10 mouse cellular contexts compared by ENCODE assay signal in the genomic region with DNA sequence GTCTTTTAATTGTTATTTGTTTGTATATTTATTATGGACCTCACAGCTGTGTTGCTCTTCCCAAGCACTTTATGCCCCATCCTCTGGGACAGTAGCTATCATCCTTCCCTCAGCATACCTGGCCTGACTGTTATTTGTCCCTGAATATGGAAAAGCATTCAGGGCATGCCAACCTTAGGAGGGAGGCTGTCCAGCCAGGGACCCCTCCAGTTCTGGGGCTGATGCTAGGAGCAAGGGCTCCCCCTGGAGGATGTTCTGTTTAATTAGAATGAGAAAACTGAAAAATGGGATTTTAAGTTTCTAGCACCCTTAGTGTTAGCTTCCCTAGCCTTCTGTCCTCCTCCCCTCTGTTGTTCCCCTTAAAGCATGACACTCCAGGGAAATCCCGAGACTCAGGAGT. TPM values are rescaled to one million over a fixed set of nuclear protein-coding genes. Genes with fewer than 3 reads are reported as not detected.
DNase-seq lines count a peak whose midpoint lies in the region; ATAC-seq lines count a peak whose summit lies in the region.
"Had no signal": no experiment of that assay in that cellular context is flagged by ENCODE, and none has a peak within 500 bp of the region (broad histone marks: within the 10 kb centered on the region; RNA-seq: fewer than 3 reads in every experiment).

No protein-coding gene starts in this region.

- H3K4me3 ChIP-seq in embryonic facial prominence, embryonic 11.5 days (ENCODE audit: low read depth, low read length): no peak overlapping the region
- no peak overlapping the region for H3K4me3 ChIP-seq in midbrain, embryonic 13.5 days (replicated peaks)
- H3K4me3 ChIP-seq: heart, embryonic 13.5 days; myocyte had no signal

- H3K9ac ChIP-seq in embryonic facial prominence, embryonic 11.5 days (replicated peaks; ENCODE audit: low read length): no peak overlapping the region
- H3K9ac ChIP-seq in midbrain, embryonic 13.5 days (replicated peaks): no peak overlapping the region
- H3K9ac ChIP-seq: heart, embryonic 13.5 days had no signal

- H3K9me3 ChIP-seq in embryonic facial prominence, embryonic 11.5 days (replicated peaks; ENCODE audit: control insufficient read depth, low read length): no peaks in the 10 kb centered on the region
- no peaks in the 10 kb centered on the region for H3K9me3 ChIP-seq in midbrain, embryonic 13.5 days
- H3K9me3 ChIP-seq: heart, embryonic 13.5 days had no signal

- WGBS in embryonic facial prominence, embryonic 11.5 days: 17% methylated on average over 1 of the region's 1 CpGs
- 13% methylated on average over 1 of the region's 1 CpGs for WGBS in midbrain, embryonic 13.5 days

- H3K36me3 ChIP-seq in embryonic facial prominence, embryonic 11.5 days (replicated peaks; ENCODE audit: control insufficient read depth, insufficient read depth, low read depth, low read length): no peaks in the 10 kb centered on the region
- no peaks in the 10 kb centered on the region for H3K36me3 ChIP-seq in midbrain, embryonic 13.5 days
- H3K36me3 ChIP-seq: heart, embryonic 13.5 days had no signal

- no peaks in the 10 kb centered on the region for H3K4me1 ChIP-seq in embryonic facial prominence, embryonic 11.5 days (ENCODE audit: control insufficient read depth, insufficient read depth, low read length)
- H3K4me1 ChIP-seq in midbrain, embryonic 13.5 days (replicated peaks): no peaks in the 10 kb centered on the region

- H3K4me2 ChIP-seq in embryonic facial prominence, embryonic 11.5 days (ENCODE audit: low read depth, low read length): no peak overlapping the region
- no peak overlapping the region for H3K4me2 ChIP-seq in midbrain, embryonic 13.5 days (replicated peaks)
- H3K4me2 ChIP-seq: heart, embryonic 13.5 days had no signal

- no peak overlapping the region for H3K27ac ChIP-seq in embryonic facial prominence, embryonic 11.5 days (replicated peaks; ENCODE audit: low read depth, low read length)
- no peak overlapping the region for H3K27ac ChIP-seq in midbrain, embryonic 13.5 days
- H3K27ac ChIP-seq: heart, embryonic 13.5 days had no signal

- ATAC-seq in cerebellum, adult (ENCODE audit: insufficient number of reproducible peaks, low FRiP score, low TSS enrichment): no peak
- 0 out of 2 replicates have a peak, but pooled peaks have one; percentile 22 for ATAC-seq in embryonic facial prominence, embryonic 11.5 days (replicated peaks; ENCODE audit: insufficient number of reproducible peaks, low FRiP score, low TSS enrichment, low read depth)
- peak; percentile 78 for ATAC-seq in midbrain, embryonic 13.5 days

- H3K27me3 ChIP-seq in embryonic facial prominence, embryonic 11.5 days (ENCODE audit: control insufficient read depth, insufficient read depth, low read length): no peaks in the 10 kb centered on the region
- H3K27me3 ChIP-seq in midbrain, embryonic 13.5 days: no peaks in the 10 kb centered on the region
- H3K27me3 ChIP-seq: heart, embryonic 13.5 days had no signal

- DNase-seq in cerebellum, adult 18-20 months: peak; percentile 3 to 25
- peak; percentile 33 for DNase-seq in right cerebral cortex, postnatal 14 days
- DNase-seq in right cerebral cortex, adult 18-20 months: no peak
- peak; percentile 70 for DNase-seq in embryonic facial prominence, embryonic 11.5 days (ENCODE audit: low spot score)
- peak; percentile 26 for DNase-seq in kidney, postnatal 14 days
- DNase-seq in yolk sac, embryonic 10.5 days (ENCODE audit: low spot score): no peak

RNA-seq across cellular contexts. Expression of gene Pkd1l1, which starts 17.4 kb away (rescaled TPM):
- polyA plus RNA-seq in embryonic facial prominence, embryonic 11.5 days (2014; fragmentation: Nextera tagmentation; extraction: Ambion mirVana): 0.33 TPM in 1 of 2 replicates, not detected in the other
- polyA plus RNA-seq in midbrain, embryonic 13.5 days (2015; fragmentation: Nextera tagmentation; extraction: Ambion mirVana): 0.08 and 0.21 TPM in 2 replicates
- polyA plus RNA-seq: myocyte had no signal

RNA-seq across cellular contexts. Expression of gene Hus1, which starts 55.3 kb away (rescaled TPM):
- 22.6 and 24.7 TPM in 2 replicates for polyA plus RNA-seq in embryonic facial prominence, embryonic 11.5 days (2014; fragmentation: Nextera tagmentation; extraction: Ambion mirVana)
- 10.2 and 11.3 TPM in 2 replicates for polyA plus RNA-seq in midbrain, embryonic 13.5 days (2015; fragmentation: Nextera tagmentation; extraction: Ambion mirVana)

Comparison
In these comparisons a context has a peak if more than half of its experiments do, and no peak if none do; other contexts are left out.
1. DNase-seq: peak in cerebellum, adult 18-20 months (2 of 2), right cerebral cortex, postnatal 14 days (single experiment), embryonic facial prominence, embryonic 11.5 days (single experiment) and kidney, postnatal 14 days (single experiment); none in right cerebral cortex, adult 18-20 months (single experiment) and yolk sac, embryonic 10.5 days (single experiment).